Mouse (Mus musculus): ENCODE measurements around the gene Rnf44.

Rnf44 gene

DNA sequence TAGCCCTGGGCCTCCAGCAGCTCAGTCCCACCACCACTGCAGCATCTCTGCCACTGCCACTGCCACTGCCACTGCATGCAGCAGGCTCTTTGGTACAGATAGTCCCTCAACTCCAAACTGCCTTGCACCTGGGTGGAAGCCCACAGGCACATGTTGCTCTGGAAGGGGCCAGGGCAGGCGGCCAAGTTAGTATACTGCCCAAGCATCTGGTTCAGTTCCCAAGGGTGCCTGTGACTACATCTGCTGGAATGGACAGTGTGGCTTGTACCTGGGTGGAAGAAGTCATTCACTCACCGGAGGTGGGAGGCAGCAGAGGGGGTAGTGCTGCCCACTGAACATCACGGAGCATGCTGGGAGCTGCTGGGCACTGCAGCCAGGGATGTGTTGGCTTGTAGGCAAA lies 10.4 kb downstream of the Rnf44 start:
- H3K4me3 ChIP-seq (replicated peaks; ENCODE audit: low read length) = peak overlapping the region; percentile 98; the same call in 1 of the 2 replicates
- H3K36me3 ChIP-seq (ENCODE audit: insufficient read depth, low read length) = peaks cover 80% of the 10 kb centered on the region
- no peaks in the 10 kb centered on the region for H3K9me3 ChIP-seq (ENCODE audit: low read length)
- H3K4me1 ChIP-seq (replicated peaks; ENCODE audit: low read depth, low read length) = peaks cover 75% of the 10 kb centered on the region
- no peaks in the 10 kb centered on the region for H3K27me3 ChIP-seq (ENCODE audit: insufficient read depth, low read length)
- no peak for TF ChIP-seq CTCF (conservative IDR thresholded peaks at IDR 0.05; ENCODE audit: low read length)
- no peak for TF ChIP-seq NANOG (IDR thresholded peaks at IDR 0.05; ENCODE audit: borderline replicate concordance, low read length)
- TF ChIP-seq POU5F1 (IDR thresholded peaks at IDR 0.05; ENCODE audit: borderline replicate concordance, low read length) = no peak

DNA sequence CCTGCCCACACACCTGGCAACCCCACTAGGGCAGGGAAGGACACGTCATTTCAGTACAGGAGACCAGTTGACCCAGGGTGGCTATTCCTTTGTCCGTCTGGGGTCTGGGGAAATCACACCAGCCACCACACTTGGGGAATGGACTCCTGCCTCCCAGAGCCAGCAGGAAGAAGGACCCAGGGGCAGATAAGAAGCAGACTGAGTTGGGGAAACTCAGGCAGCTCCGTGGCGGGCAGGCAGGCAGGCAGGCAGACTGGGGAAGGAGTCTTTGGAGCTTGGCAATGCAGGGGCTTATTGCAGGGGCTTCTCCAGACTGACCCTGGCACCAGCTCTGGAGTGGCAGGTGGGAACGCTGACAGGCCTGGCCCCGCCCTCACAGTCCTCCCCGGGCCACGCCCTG lies 12.4 kb downstream of the Rnf44 start:
- H3K4me1 ChIP-seq (replicated peaks; ENCODE audit: low read depth, low read length) = peaks cover 79% of the 10 kb centered on the region
- TF ChIP-seq POU5F1 (IDR thresholded peaks at IDR 0.05; ENCODE audit: borderline replicate concordance, low read length) = no peak
- TF ChIP-seq CTCF (conservative IDR thresholded peaks at IDR 0.05; ENCODE audit: low read length) = no peak
- no peak for TF ChIP-seq NANOG (IDR thresholded peaks at IDR 0.05; ENCODE audit: borderline replicate concordance, low read length)
- H3K36me3 ChIP-seq (ENCODE audit: insufficient read depth, low read length) = peaks cover 86% of the 10 kb centered on the region
- no peaks in the 10 kb centered on the region for H3K27me3 ChIP-seq (ENCODE audit: insufficient read depth, low read length)
- H3K9me3 ChIP-seq (ENCODE audit: low read length) = no peaks in the 10 kb centered on the region
- H3K4me3 ChIP-seq (replicated peaks; ENCODE audit: low read length) = peak overlapping the region; percentile 41

DNA sequence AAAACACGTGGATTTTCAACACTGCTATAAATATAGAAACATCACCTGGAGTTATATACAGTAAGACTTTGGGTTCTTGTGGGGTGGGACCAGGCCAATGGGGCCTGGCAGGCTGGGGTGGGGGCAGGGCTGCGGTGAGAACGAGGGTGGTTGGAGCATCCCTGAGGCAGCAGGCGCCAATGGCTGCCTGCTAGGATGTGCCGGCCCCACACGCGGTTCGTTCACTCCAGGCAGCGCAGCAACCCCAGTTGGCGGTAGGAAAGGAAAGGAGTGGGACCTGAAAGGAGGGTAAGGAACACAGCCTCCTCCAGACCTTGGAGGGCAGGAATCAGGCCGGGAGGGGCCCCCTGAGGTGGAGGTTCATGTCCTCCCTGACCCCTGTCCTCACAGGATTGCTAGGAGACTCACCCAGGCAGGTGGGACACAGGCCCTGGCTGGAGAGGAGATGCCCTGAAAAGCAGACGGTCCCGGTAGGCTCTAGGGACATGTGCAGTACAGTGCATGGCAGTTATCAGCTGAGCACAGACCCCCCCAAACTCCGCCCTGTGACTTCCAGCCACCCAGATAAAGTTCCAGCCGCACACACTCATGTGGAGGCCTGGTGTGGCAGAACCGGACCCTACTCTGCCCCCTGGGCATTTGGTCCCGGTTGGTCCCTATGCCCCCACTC lies 13.4 kb downstream of the Rnf44 start:
- peak overlapping the region; percentile 46; the same call in 1 of the 2 replicates for H3K4me3 ChIP-seq (replicated peaks; ENCODE audit: low read length)
- TF ChIP-seq NANOG (IDR thresholded peaks at IDR 0.05; ENCODE audit: borderline replicate concordance, low read length) (no peak), POU5F1 (IDR thresholded peaks at IDR 0.05; ENCODE audit: borderline replicate concordance, low read length) (no peak), CTCF (conservative IDR thresholded peaks at IDR 0.05; ENCODE audit: low read length) (no peak)
- no peaks in the 10 kb centered on the region for H3K27me3 ChIP-seq (ENCODE audit: insufficient read depth, low read length)
- peaks cover 78% of the 10 kb centered on the region for H3K4me1 ChIP-seq (replicated peaks; ENCODE audit: low read depth, low read length)
- no peaks in the 10 kb centered on the region for H3K9me3 ChIP-seq (ENCODE audit: low read length)
- H3K36me3 ChIP-seq (ENCODE audit: insufficient read depth, low read length) = peaks cover 76% of the 10 kb centered on the region

- TF ChIP-seq CTCF (conservative IDR thresholded peaks at IDR 0.05; ENCODE audit: low read length) = no peak
- no peak for TF ChIP-seq NANOG (IDR thresholded peaks at IDR 0.05; ENCODE audit: borderline replicate concordance, low read length)
- TF ChIP-seq POU5F1 (IDR thresholded peaks at IDR 0.05; ENCODE audit: borderline replicate concordance, low read length) = no peak
- no peak overlapping the region for H3K4me3 ChIP-seq (replicated peaks; ENCODE audit: low read length)
- no peaks in the 10 kb centered on the region for H3K27me3 ChIP-seq (ENCODE audit: insufficient read depth, low read length)
- H3K9me3 ChIP-seq (ENCODE audit: low read length) = no peaks in the 10 kb centered on the region
- H3K36me3 ChIP-seq (ENCODE audit: insufficient read depth, low read length) = peaks cover 56% of the 10 kb centered on the region
- peaks cover 57% of the 10 kb centered on the region for H3K4me1 ChIP-seq (replicated peaks; ENCODE audit: low read depth, low read length)
Measured at GRCm38 (mm10) chr13:54678263-54678662, 15.4 kb downstream of the Rnf44 start.

DNA sequence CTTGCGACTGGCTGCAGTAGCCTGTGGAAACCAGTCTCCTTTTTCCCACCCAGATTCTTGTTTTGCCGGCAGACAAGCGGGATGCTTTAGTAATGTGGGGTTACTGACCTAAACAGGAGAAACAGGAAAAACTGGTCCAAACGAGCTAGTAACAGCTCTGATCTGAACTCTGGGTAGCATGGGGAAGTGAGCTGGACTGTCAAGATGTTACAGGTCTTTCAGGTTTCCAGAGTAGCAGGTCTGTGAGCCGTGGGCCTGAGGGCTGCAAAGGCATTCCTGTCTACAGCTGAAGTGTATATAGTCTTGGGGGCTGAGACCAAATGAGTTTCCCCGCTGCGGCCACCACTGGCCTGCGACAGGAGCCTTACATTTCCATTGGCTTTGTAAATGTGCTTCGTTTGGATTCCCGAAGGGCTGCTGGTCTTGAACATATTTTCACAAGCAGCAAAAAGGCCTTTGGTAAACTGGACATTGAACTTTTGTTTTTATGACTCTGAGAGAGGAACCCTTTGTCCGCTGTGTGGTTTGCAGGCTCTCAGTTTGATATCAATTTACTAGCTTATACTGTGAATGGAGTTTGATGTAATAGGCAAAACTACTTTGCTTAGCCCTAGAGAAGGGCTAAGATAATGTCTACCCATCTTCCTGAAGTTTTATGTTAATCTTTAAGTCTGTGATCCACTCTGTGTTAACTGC lies 17.7 kb downstream of the Rnf44 start:
- Histone ChIP-seq H3K4me1 (replicated peaks; ENCODE audit: low read depth, low read length) (peaks cover 44% of the 10 kb centered on the region), H3K4me3 (replicated peaks; ENCODE audit: low read length) (peak overlapping the region; percentile 26; the same call in 1 of the 2 replicates), H3K9me3 (ENCODE audit: low read length) (no peaks in the 10 kb centered on the region), H3K27me3 (ENCODE audit: insufficient read depth, low read length) (no peaks in the 10 kb centered on the region), H3K36me3 (ENCODE audit: insufficient read depth, low read length) (peaks cover 33% of the 10 kb centered on the region)
- TF ChIP-seq POU5F1 (IDR thresholded peaks at IDR 0.05; ENCODE audit: borderline replicate concordance, low read length) (no peak), CTCF (conservative IDR thresholded peaks at IDR 0.05; ENCODE audit: low read length) (no peak), NANOG (IDR thresholded peaks at IDR 0.05; ENCODE audit: borderline replicate concordance, low read length) (no peak)

GRCm38 (mm10) chr13:54670491-54670890 lies 23.2 kb downstream of the Rnf44 start:
- H3K27me3 ChIP-seq (ENCODE audit: insufficient read depth, low read length) = no peaks in the 10 kb centered on the region
- H3K36me3 ChIP-seq (ENCODE audit: insufficient read depth, low read length) = peaks cover 10% of the 10 kb centered on the region
- no peak overlapping the region for H3K4me3 ChIP-seq (replicated peaks; ENCODE audit: low read length)
- peaks cover 19% of the 10 kb centered on the region for H3K9me3 ChIP-seq (ENCODE audit: low read length)
- peaks cover 14% of the 10 kb centered on the region for H3K4me1 ChIP-seq (replicated peaks; ENCODE audit: low read depth, low read length)
- no peak for TF ChIP-seq POU5F1 (IDR thresholded peaks at IDR 0.05; ENCODE audit: borderline replicate concordance, low read length)
- no peak for TF ChIP-seq NANOG (IDR thresholded peaks at IDR 0.05; ENCODE audit: borderline replicate concordance, low read length)
- no peak for TF ChIP-seq CTCF (conservative IDR thresholded peaks at IDR 0.05; ENCODE audit: low read length)

DNA sequence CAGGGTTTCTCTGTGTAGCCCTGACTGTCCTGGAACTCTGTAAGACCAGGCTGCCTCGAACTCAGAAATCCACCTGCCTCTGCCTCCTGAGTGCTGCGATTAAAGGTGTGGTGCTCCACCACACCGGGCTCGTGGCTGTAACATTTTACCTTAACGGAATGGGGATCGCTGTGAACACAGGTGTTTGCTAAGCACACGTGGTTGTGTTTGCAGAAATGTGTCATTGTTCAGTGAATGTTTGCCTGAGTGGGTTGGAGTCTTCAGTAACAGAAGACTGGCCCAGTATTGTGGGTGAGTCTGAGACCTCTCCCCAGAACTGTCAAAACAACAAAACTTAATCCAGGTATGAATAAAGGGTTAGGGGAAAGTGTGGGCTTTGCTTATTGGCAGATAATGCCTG lies 28.6 kb downstream of the Rnf44 start:
- TF ChIP-seq NANOG (IDR thresholded peaks at IDR 0.05; ENCODE audit: borderline replicate concordance, low read length) (no peak), CTCF (conservative IDR thresholded peaks at IDR 0.05; ENCODE audit: low read length) (no peak), POU5F1 (IDR thresholded peaks at IDR 0.05; ENCODE audit: borderline replicate concordance, low read length) (no peak)
- Histone ChIP-seq H3K36me3 (ENCODE audit: insufficient read depth, low read length) (peaks cover 56% of the 10 kb centered on the region), H3K4me3 (replicated peaks; ENCODE audit: low read length) (no peak overlapping the region), H3K9me3 (ENCODE audit: low read length) (peaks cover 19% of the 10 kb centered on the region), H3K4me1 (replicated peaks; ENCODE audit: low read depth, low read length) (peaks cover 35% of the 10 kb centered on the region), H3K27me3 (ENCODE audit: insufficient read depth, low read length) (no peaks in the 10 kb centered on the region)

GRCm38 (mm10) chr13:54664509-54664908 lies 29.2 kb downstream of the Rnf44 start:
- Histone ChIP-seq H3K9me3 (ENCODE audit: low read length) (peaks cover 19% of the 10 kb centered on the region), H3K27me3 (ENCODE audit: insufficient read depth, low read length) (no peaks in the 10 kb centered on the region), H3K4me1 (replicated peaks; ENCODE audit: low read depth, low read length) (peaks cover 41% of the 10 kb centered on the region), H3K4me3 (replicated peaks; ENCODE audit: low read length) (no peak overlapping the region), H3K36me3 (ENCODE audit: insufficient read depth, low read length) (peaks cover 62% of the 10 kb centered on the region)
- TF ChIP-seq POU5F1 (IDR thresholded peaks at IDR 0.05; ENCODE audit: borderline replicate concordance, low read length) = no peak
- TF ChIP-seq CTCF (conservative IDR thresholded peaks at IDR 0.05; ENCODE audit: low read length) = no peak
- TF ChIP-seq NANOG (IDR thresholded peaks at IDR 0.05; ENCODE audit: borderline replicate concordance, low read length) = no peak

All from E14TG2a.4 (cell line).